Mouse (Mus musculus) cortical plate, adult 2 months (tissue): ENCODE results near the gene Flcn.

Experiments used
- CTCF ChIP-seq: fragments of 200-500 bp; IDR thresholded peaks from 2 replicates; pipeline ENCODE4 v1.5.1; 2011; ENCODE audit warnings: mild to moderate bottlenecking, control low read depth, low read length; ENCODE audit not compliant: insufficient read depth; ENCODE audit errors: extremely low read depth
- POLR2A ChIP-seq: fragments of 200-500 bp; IDR thresholded peaks from 2 replicates; pipeline ENCODE4 v1.6.1; 2011; ENCODE audit warnings: mild to moderate bottlenecking, low read length, control low read depth; ENCODE audit not compliant: insufficient read depth; ENCODE audit errors: extremely low read depth

DNA sequence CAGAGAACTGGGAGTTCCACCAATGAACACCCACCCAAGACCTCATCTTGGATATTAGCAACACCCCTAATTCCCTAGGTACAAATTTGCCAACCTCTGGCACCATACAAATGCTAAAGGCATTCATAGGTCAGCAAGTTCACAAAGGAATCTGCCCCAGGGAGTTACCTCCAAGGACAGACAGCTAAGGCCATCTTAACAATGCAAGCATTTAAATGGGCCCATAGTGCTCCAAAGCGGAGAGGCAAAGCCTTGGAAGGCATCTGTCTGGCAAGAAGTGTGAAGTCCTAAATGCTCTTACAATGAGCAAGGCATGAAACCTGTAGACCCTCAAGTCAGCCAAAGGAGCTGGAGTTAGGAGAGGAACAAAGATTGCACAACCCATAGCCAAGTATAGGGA is 4.5 kb upstream of the Flcn start:
- TF ChIP-seq CTCF (no peak), POLR2A (no peak)
